Mouse (Mus musculus): ENCODE results near the gene Tns1. TPM values are rescaled to one million over a fixed set of nuclear protein-coding genes. Genes with fewer than 3 reads are reported as not detected.

The Tns1 gene
- polyA plus RNA-seq, 1 experiment from 2014 or later, result 9.3 TPM

DNA sequence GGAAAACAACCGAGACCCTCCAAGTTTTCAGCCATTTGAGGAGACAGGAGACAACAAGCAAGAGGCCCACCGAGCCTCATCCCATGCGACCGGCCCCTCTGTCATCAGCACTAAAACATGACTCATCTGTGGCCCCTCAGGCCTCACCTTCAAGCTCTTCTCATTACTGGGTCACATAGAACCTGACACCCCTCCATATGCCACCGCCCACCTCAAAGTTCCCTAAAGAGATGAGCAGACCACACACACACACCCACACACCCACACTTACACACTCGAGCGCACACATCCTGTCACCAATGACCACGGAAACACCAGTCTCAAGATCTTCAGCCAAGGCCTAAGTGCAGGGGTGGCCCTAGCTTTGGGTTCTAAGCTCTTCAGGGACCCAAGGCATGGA, 213.5 kb downstream of the Tns1 start:
- peak; percentile 26 for DNase-seq (ENCODE audit: low spot score, missing footprints)
- no peak overlapping the region for H3K9ac ChIP-seq (ENCODE audit: low read length)
- 83% methylated on average over 8 of the region's 8 CpGs for WGBS
- no peak overlapping the region for H3K4me3 ChIP-seq (ENCODE audit: low read depth, low read length)
- H3K4me1 ChIP-seq (ENCODE audit: control insufficient read depth, insufficient read depth, low read length), result peaks cover 7% of the 10 kb centered on the region
- no peaks in the 10 kb centered on the region for H3K9me3 ChIP-seq (ENCODE audit: control insufficient read depth, low read length)
- no peaks in the 10 kb centered on the region for H3K27me3 ChIP-seq (ENCODE audit: control insufficient read depth, insufficient read depth, low read length)
- no peak overlapping the region for H3K4me2 ChIP-seq
- H3K27ac ChIP-seq (ENCODE audit: low read depth, low read length), result no peak overlapping the region
- no peak for ATAC-seq (ENCODE audit: low FRiP score)
- no peaks in the 10 kb centered on the region for H3K36me3 ChIP-seq (ENCODE audit: control insufficient read depth, insufficient read depth, low read length)

DNA sequence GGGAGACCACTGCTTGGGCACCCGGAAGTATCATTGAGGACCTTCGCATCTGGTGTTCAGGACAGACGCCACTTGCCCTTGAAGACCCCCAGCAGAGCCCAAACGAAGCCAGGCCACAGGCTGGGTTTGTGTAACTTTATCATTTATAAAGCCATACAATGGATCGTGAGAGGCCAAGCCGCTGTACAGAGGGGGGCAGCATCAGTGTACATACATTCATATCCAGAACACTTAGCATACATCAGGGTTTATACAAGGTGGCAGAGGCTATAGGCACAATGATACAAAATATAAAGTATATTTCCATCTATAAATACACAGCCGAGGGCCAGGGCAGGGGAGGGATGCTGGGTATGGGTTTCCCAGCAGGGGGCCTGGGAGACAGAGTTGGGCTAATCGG, 214.1 kb downstream of the Tns1 start:
- ATAC-seq (ENCODE audit: low FRiP score) (no peak), DNase-seq (ENCODE audit: low spot score, missing footprints) (peak; percentile 78)
- Histone ChIP-seq H3K9ac (ENCODE audit: low read length) (no peak overlapping the region), H3K27me3 (ENCODE audit: control insufficient read depth, insufficient read depth, low read length) (no peaks in the 10 kb centered on the region), H3K4me1 (ENCODE audit: control insufficient read depth, insufficient read depth, low read length) (peaks cover 7% of the 10 kb centered on the region), H3K27ac (ENCODE audit: low read depth, low read length) (no peak overlapping the region), H3K9me3 (ENCODE audit: control insufficient read depth, low read length) (no peaks in the 10 kb centered on the region), H3K4me2 (no peak overlapping the region), H3K36me3 (ENCODE audit: control insufficient read depth, insufficient read depth, low read length) (no peaks in the 10 kb centered on the region), H3K4me3 (ENCODE audit: low read depth, low read length) (no peak overlapping the region)
- whole genome bisulfite sequencing, result 91% methylated on average over 8 of the region's 8 CpGs

DNA sequence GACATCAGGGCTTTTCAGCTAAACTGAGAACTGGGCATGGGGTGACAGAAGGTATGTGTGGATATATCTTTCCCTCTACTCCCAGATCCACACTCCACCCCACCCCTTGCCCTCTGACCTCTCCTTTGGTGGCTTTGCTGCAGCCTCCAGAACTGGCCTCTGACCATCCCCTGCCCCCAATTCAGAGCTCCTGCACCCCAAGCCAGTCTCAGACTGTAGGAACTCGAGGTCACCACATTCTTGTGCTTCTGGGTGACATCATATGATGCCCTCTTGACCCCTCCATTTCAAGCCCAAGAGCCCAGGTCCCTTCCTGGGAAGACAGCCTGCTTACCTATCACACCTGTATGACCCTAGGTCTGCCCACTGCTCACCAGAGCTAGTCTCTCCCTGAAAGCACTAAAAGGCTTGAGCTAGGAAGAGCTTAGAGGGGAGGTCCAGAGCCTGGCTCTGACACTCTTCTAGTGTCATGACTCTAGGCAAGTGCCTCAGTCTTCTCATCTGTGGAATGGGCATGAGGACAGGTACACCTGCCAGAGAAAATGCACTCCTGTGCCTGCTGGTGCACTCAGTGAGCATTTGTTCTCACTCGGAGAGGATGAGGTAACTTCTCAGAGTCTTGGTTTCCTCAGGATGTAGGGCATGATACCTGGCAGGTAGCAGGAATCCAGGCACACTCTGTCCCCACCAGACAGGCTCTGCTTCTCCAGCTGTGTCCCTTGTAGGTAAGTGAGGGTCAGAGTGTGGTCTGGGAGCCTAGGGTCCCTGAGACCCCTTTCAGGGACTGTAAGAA, 214.9 kb downstream of the Tns1 start:
- no peaks in the 10 kb centered on the region for H3K36me3 ChIP-seq (ENCODE audit: control insufficient read depth, insufficient read depth, low read length)
- no peaks in the 10 kb centered on the region for H3K27me3 ChIP-seq (ENCODE audit: control insufficient read depth, insufficient read depth, low read length)
- ATAC-seq (ENCODE audit: low FRiP score) (no peak), DNase-seq (ENCODE audit: low spot score, missing footprints) (peak; percentile 65)
- H3K4me1 ChIP-seq (ENCODE audit: control insufficient read depth, insufficient read depth, low read length), result peaks cover 5% of the 10 kb centered on the region
- H3K4me2 ChIP-seq, result no peak overlapping the region
- 69% methylated on average over 2 of the region's 2 CpGs for WGBS
- H3K9ac ChIP-seq (ENCODE audit: low read length), result no peak overlapping the region
- H3K27ac ChIP-seq (ENCODE audit: low read depth, low read length), result no peak overlapping the region
- no peaks in the 10 kb centered on the region for H3K9me3 ChIP-seq (ENCODE audit: control insufficient read depth, low read length)
- no peak overlapping the region for H3K4me3 ChIP-seq (ENCODE audit: low read depth, low read length)

GRCm38 (mm10) chr1:73908081-73908960, 215.9 kb downstream of the Tns1 start:
- H3K9ac ChIP-seq (ENCODE audit: low read length), result no peak overlapping the region
- no peak for DNase-seq (ENCODE audit: low spot score, missing footprints)
- no peaks in the 10 kb centered on the region for H3K36me3 ChIP-seq (ENCODE audit: control insufficient read depth, insufficient read depth, low read length)
- H3K4me2 ChIP-seq, result no peak overlapping the region
- WGBS, result 73% methylated on average over 13 of the region's 13 CpGs
- no peaks in the 10 kb centered on the region for H3K4me1 ChIP-seq (ENCODE audit: control insufficient read depth, insufficient read depth, low read length)
- H3K9me3 ChIP-seq (ENCODE audit: control insufficient read depth, low read length), result no peaks in the 10 kb centered on the region
- H3K27ac ChIP-seq (ENCODE audit: low read depth, low read length), result no peak overlapping the region
- H3K4me3 ChIP-seq (ENCODE audit: low read depth, low read length), result no peak overlapping the region
- H3K27me3 ChIP-seq (ENCODE audit: control insufficient read depth, insufficient read depth, low read length), result no peaks in the 10 kb centered on the region
- no peak for ATAC-seq (ENCODE audit: low FRiP score)

DNA sequence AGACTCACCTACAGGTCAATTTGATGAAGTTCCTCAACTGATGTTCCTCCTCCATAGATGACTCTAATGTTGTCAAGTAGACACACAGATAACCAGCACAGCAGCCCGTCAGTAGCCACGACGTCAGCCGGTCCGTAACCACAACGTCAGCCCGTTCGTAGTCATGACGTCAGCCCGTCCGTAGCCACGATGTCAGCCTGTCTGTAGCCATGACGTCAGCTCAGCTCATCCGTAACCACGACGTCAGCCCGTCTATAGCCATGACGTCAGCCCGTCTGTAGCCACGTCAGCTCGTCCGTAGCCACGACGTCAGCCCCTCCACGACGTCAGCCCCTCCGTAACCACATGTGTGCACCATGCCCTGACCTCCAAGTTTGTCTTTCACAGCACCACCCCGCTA, 217.1 kb downstream of the Tns1 start:
- Histone ChIP-seq H3K27me3 (ENCODE audit: control insufficient read depth, insufficient read depth, low read length) (no peaks in the 10 kb centered on the region), H3K9ac (ENCODE audit: low read length) (no peak overlapping the region), H3K9me3 (ENCODE audit: control insufficient read depth, low read length) (no peaks in the 10 kb centered on the region), H3K4me2 (no peak overlapping the region), H3K27ac (ENCODE audit: low read depth, low read length) (no peak overlapping the region), H3K4me1 (ENCODE audit: control insufficient read depth, insufficient read depth, low read length) (no peaks in the 10 kb centered on the region), H3K4me3 (ENCODE audit: low read depth, low read length) (no peak overlapping the region), H3K36me3 (ENCODE audit: control insufficient read depth, insufficient read depth, low read length) (no peaks in the 10 kb centered on the region)
- WGBS, result 91% methylated on average over 28 of the region's 28 CpGs
- ATAC-seq (ENCODE audit: low FRiP score) (no peak), DNase-seq (ENCODE audit: low spot score, missing footprints) (no peak)

GRCm38 (mm10) chr1:73906376-73906775, 217.9 kb downstream of the Tns1 start:
- Histone ChIP-seq H3K4me2 (no peak overlapping the region), H3K36me3 (ENCODE audit: control insufficient read depth, insufficient read depth, low read length) (no peaks in the 10 kb centered on the region), H3K4me1 (ENCODE audit: control insufficient read depth, insufficient read depth, low read length) (no peaks in the 10 kb centered on the region), H3K9me3 (ENCODE audit: control insufficient read depth, low read length) (no peaks in the 10 kb centered on the region), H3K27ac (ENCODE audit: low read depth, low read length) (no peak overlapping the region), H3K4me3 (ENCODE audit: low read depth, low read length) (no peak overlapping the region), H3K9ac (ENCODE audit: low read length) (no peak overlapping the region), H3K27me3 (ENCODE audit: control insufficient read depth, insufficient read depth, low read length) (no peaks in the 10 kb centered on the region)
- DNase-seq (ENCODE audit: low spot score, missing footprints), result no peak
- no peak for ATAC-seq (ENCODE audit: low FRiP score)
- WGBS, result 88% methylated on average over 6 of the region's 6 CpGs

DNA sequence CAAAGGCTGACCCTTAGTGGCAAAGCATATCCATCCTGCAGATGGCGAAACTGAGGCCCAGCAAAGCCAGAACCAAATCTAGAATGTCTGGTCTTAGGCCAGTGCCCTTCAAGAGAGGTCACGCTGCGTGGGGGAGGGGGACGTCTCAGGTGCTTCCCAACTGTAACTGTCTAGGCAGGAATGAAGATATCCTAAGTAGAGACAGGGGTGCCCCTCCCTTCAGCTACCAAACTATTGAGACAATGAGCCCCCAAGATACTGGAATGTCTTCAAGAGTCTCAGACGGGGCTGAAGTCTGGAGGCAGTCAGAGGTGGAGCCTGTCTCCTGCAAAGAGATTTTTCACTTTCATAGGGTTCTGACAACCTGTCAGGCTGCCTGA, 218.4 kb downstream of the Tns1 start:
- DNase-seq (ENCODE audit: low spot score, missing footprints) (no peak), ATAC-seq (ENCODE audit: low FRiP score) (no peak)
- Histone ChIP-seq H3K9me3 (ENCODE audit: control insufficient read depth, low read length) (no peaks in the 10 kb centered on the region), H3K4me1 (ENCODE audit: control insufficient read depth, insufficient read depth, low read length) (no peaks in the 10 kb centered on the region), H3K27me3 (ENCODE audit: control insufficient read depth, insufficient read depth, low read length) (no peaks in the 10 kb centered on the region), H3K9ac (ENCODE audit: low read length) (no peak overlapping the region), H3K27ac (ENCODE audit: low read depth, low read length) (no peak overlapping the region), H3K4me3 (ENCODE audit: low read depth, low read length) (no peak overlapping the region), H3K4me2 (no peak overlapping the region), H3K36me3 (ENCODE audit: control insufficient read depth, insufficient read depth, low read length) (no peaks in the 10 kb centered on the region)
- WGBS, result 74% methylated on average over 5 of the region's 5 CpGs

- Histone ChIP-seq H3K36me3 (ENCODE audit: control insufficient read depth, insufficient read depth, low read length) (no peaks in the 10 kb centered on the region), H3K27ac (ENCODE audit: low read depth, low read length) (no peak overlapping the region), H3K4me1 (ENCODE audit: control insufficient read depth, insufficient read depth, low read length) (no peaks in the 10 kb centered on the region), H3K27me3 (ENCODE audit: control insufficient read depth, insufficient read depth, low read length) (no peaks in the 10 kb centered on the region), H3K4me3 (ENCODE audit: low read depth, low read length) (no peak overlapping the region), H3K9ac (ENCODE audit: low read length) (no peak overlapping the region), H3K4me2 (no peak overlapping the region), H3K9me3 (ENCODE audit: control insufficient read depth, low read length) (no peaks in the 10 kb centered on the region)
- no peak for DNase-seq (ENCODE audit: low spot score, missing footprints)
- WGBS, result 74% methylated on average over 10 of the region's 10 CpGs
- ATAC-seq (ENCODE audit: low FRiP score), result no peak
Measured at GRCm38 (mm10) chr1:73905111-73905810, 219.0 kb downstream of the Tns1 start.

DNA sequence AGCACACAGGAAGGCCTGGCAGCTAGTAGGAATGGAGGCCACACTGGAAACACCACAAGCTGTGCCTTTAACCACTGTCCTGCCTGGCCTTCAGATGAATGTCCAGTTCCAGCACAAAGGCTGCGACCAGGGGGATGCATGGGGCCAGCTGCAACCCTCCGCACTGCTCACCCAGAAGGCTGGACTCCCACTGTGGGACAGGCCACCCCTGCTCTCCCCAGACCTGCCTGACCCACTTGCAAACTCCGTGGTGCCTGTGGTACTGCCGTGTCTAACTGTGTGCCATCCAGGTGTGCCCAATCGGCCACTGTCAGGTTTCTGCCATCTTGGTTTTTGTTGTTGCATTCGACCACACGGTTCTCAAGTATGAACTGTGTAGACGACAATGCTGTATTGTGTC, 219.6 kb downstream of the Tns1 start:
- Histone ChIP-seq H3K4me1 (ENCODE audit: control insufficient read depth, insufficient read depth, low read length) (no peaks in the 10 kb centered on the region), H3K4me3 (ENCODE audit: low read depth, low read length) (no peak overlapping the region), H3K4me2 (no peak overlapping the region), H3K36me3 (ENCODE audit: control insufficient read depth, insufficient read depth, low read length) (no peaks in the 10 kb centered on the region), H3K9me3 (ENCODE audit: control insufficient read depth, low read length) (no peaks in the 10 kb centered on the region), H3K27me3 (ENCODE audit: control insufficient read depth, insufficient read depth, low read length) (no peaks in the 10 kb centered on the region), H3K27ac (ENCODE audit: low read depth, low read length) (no peak overlapping the region), H3K9ac (ENCODE audit: low read length) (no peak overlapping the region)
- no peak for ATAC-seq (ENCODE audit: low FRiP score)
- 88% methylated on average over 8 of the region's 8 CpGs for WGBS
- DNase-seq (ENCODE audit: low spot score, missing footprints), result no peak

Data from midbrain, embryonic 11.5 days (tissue).